Mouse (Mus musculus) kidney, adult 10 weeks (tissue): ENCODE data around the gene Gm3636. TPM values are rescaled to one million over a fixed set of nuclear protein-coding genes. Genes with fewer than 3 reads are reported as not detected.

Experiments used
- polyA plus RNA-seq: library from polyadenylated mRNA; stranded (reverse); fragments of 350-450 nt; fragmentation: Illumina TruSeq; extraction: RNeasy Lipid Tissue Mini Kit (QIAGEN cat#74804); gene quantifications from one replicate; pipeline ENCODE4 v1.2.3, GENCODE M21; 2014; ENCODE audit warnings: low read depth, low replicate concordance

The Gm3636 gene
- 1.7 TPM for polyA plus RNA-seq

GRCm38 (mm10) chr14:6742232-6742631 is at the start of gene Gm3636:
Gene Gm3636, minus strand, starts transcription at chr14:6742332.

GRCm38 (mm10) chr14:6774311-6774710 is 32.2 kb upstream of the Gm3636 start, which contains the start of gene Gm8362:
Gene Gm8362, minus strand, starts transcription at chr14:6774411.

GRCm38 (mm10) chr14:6720151-6720550 is 22.0 kb downstream of the Gm3636 start, which contains the start of gene Gm8050:
Gene Gm8050, minus strand, starts transcription at chr14:6720251.

Other genes with a start within 250 kb of the Gm3636 start
- not detected for gene Gm8356, start 205.0 kb downstream of the Gm3636 start, polyA plus RNA-seq
- not detected for gene Gm3629, start 151.7 kb downstream of the Gm3636 start, polyA plus RNA-seq
- gene Gm3460, start 119.9 kb downstream of the Gm3636 start, polyA plus RNA-seq, result not detected
- gene Gm10251, start 58.2 kb downstream of the Gm3636 start, polyA plus RNA-seq, result not detected
- gene Gm8050, start 22.1 kb downstream of the Gm3636 start, polyA plus RNA-seq, result not detected
- gene Gm8362, start 32.1 kb upstream of the Gm3636 start, polyA plus RNA-seq, result not detected
- not detected for gene Gm3642, start 98.0 kb upstream of the Gm3636 start, polyA plus RNA-seq
- gene Gm3667, start 147.6 kb upstream of the Gm3636 start, polyA plus RNA-seq, result not detected
- not detected for gene Gm6356, start 231.5 kb upstream of the Gm3636 start, polyA plus RNA-seq